Mouse (Mus musculus): ENCODE results near the gene Stxbp1. TPM values are rescaled to one million over a fixed set of nuclear protein-coding genes. Genes with fewer than 3 reads are reported as not detected.

The Stxbp1 gene
- polyA plus RNA-seq, 1 experiment: 889 TPM

DNA sequence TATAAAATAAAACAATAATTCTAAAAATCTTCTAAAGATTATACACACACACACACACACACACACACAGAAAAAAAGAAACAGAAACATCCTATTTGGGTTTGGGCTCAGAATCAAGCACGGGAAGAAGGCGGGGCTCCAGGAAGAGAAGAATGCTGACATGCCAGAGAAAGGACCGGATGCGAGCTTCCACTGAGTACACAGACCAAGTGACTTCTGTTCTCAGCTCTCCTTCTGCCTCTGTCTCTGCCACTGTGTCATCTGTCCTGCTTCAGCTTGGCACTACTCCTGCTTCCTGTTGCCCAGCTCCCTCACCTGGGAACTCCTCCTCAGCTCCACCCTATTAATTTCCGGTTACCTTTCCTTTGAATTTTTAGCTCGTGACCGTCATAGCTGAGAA is 12.5 kb downstream of the Stxbp1 start:
- peak overlapping the region; percentile 26 for H3K4me3 ChIP-seq (replicated peaks; ENCODE audit: insufficient read depth, low read depth, low read length)
- TF ChIP-seq POLR2A (IDR thresholded peaks at IDR 0.05; ENCODE audit: borderline replicate concordance, insufficient read depth, low read length): no peak
- TF ChIP-seq CTCF (IDR thresholded peaks at IDR 0.05; ENCODE audit: borderline replicate concordance, insufficient read depth, low read depth, low read length): no peak
- 5% methylated on average over 7 of the region's 7 CpGs for WGBS
- H3K27me3 ChIP-seq (ENCODE audit: control insufficient read depth, insufficient read depth, low read length): no peaks in the 10 kb centered on the region
- peaks cover 52% of the 10 kb centered on the region for H3K4me1 ChIP-seq (ENCODE audit: control insufficient read depth, insufficient read depth, low read length)
- peak overlapping the region; percentile 94 for H3K27ac ChIP-seq (ENCODE audit: insufficient read depth, low read length)
- DNase-seq: peak; percentile 57 to 61

DNA sequence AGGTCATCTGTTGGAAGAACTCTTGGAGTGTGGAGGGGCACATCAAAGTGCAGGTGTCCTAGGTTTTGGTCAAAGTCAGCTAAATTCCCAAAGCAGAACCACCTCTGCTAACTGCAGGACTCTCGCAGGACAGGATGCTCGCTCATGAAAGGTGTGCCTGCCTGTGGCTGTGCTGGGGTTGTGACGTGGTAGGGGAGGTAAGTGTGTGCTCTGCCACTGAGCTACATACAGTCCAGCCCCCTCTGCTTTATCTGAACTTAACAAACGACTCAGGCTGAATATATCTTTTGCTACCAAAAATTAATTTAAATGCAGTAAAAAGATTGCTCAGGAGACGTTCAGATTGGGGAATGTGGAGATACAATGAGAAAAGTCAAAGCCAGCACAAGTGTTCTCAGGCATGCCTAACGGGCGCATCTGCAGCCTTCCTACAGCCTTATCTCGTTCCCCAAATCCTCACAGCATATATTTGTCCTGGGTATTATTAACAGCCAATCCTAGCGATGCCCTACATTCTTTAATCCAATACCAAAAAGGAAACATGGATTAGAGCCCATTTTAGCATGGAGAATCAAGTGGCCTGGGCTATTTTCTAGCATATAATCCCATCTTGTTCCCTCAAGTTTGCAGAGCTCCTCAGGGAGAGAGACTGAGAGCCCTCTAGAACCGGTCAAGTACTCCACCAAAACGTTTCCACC is 17.9 kb downstream of the Stxbp1 start:
- Histone ChIP-seq H3K27ac (ENCODE audit: insufficient read depth, low read length) (peak overlapping the region; percentile 91), H3K4me3 (replicated peaks; ENCODE audit: insufficient read depth, low read depth, low read length) (no peak overlapping the region), H3K27me3 (ENCODE audit: control insufficient read depth, insufficient read depth, low read length) (no peaks in the 10 kb centered on the region), H3K4me1 (ENCODE audit: control insufficient read depth, insufficient read depth, low read length) (peaks cover 43% of the 10 kb centered on the region)
- WGBS: 22% methylated on average over 11 of the region's 11 CpGs
- TF ChIP-seq CTCF (IDR thresholded peaks at IDR 0.05; ENCODE audit: borderline replicate concordance, insufficient read depth, low read depth, low read length): no peak
- TF ChIP-seq POLR2A (IDR thresholded peaks at IDR 0.05; ENCODE audit: borderline replicate concordance, insufficient read depth, low read length): no peak
- no peak for DNase-seq

DNA sequence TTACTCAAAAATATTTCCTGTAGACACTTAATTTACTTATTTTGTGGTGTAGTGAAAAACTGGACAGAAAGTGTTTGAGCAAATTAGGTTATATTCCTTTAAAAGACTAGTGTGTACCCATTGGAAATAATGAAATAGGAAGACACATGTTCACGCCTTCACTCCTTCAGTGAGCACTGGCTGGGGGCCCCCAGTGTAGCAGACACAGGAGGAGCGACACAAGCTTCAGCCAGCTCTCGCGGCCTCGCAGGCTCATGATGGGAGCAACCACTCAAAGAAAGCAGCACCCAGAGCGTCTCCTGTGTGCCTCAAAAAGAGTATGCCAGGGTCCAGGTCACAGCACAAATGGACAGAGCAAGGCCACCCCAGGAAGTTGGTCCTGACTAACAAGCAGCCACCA is 21.2 kb downstream of the Stxbp1 start:
- H3K4me3 ChIP-seq (replicated peaks; ENCODE audit: insufficient read depth, low read depth, low read length): no peak overlapping the region
- TF ChIP-seq POLR2A (IDR thresholded peaks at IDR 0.05; ENCODE audit: borderline replicate concordance, insufficient read depth, low read length) (no peak), CTCF (IDR thresholded peaks at IDR 0.05; ENCODE audit: borderline replicate concordance, insufficient read depth, low read depth, low read length) (no peak)
- H3K4me1 ChIP-seq (ENCODE audit: control insufficient read depth, insufficient read depth, low read length): peaks cover 69% of the 10 kb centered on the region
- H3K27ac ChIP-seq (ENCODE audit: insufficient read depth, low read length): 0 out of 2 replicates have a peak overlapping the region, but pooled peaks have one; percentile 44
- no peaks in the 10 kb centered on the region for H3K27me3 ChIP-seq (ENCODE audit: control insufficient read depth, insufficient read depth, low read length)
- no peak for DNase-seq
- 26% methylated on average over 6 of the region's 6 CpGs for WGBS

DNA sequence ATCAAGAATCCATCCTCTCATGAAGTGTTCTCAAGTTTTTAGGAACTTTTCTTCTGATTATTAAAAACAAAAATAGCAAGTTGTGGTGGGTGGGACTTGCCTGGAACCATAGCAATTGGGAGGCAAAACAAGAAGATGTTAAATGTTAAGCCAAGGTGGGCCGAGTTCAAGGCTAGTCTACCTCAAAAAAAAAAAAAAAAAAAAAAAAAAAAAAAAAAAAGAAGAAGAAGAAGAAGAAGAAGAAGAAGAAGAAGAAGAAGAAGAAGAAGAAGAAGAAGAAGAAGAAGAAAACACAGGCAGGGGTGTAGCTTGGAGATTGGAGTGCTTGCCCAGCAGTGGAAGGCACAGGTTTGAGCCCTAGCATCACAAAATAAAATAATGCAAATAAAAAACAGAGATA is 22.3 kb downstream of the Stxbp1 start:
- Histone ChIP-seq H3K27ac (ENCODE audit: insufficient read depth, low read length) (peak overlapping the region; percentile 61; the same call in 1 of the 2 replicates), H3K4me1 (ENCODE audit: control insufficient read depth, insufficient read depth, low read length) (peaks cover 64% of the 10 kb centered on the region), H3K27me3 (ENCODE audit: control insufficient read depth, insufficient read depth, low read length) (no peaks in the 10 kb centered on the region), H3K4me3 (replicated peaks; ENCODE audit: insufficient read depth, low read depth, low read length) (no peak overlapping the region)
- DNase-seq: no peak
- 84% methylated on average over 1 of the region's 1 CpGs for WGBS
- TF ChIP-seq POLR2A (IDR thresholded peaks at IDR 0.05; ENCODE audit: borderline replicate concordance, insufficient read depth, low read length): no peak
- no peak for TF ChIP-seq CTCF (IDR thresholded peaks at IDR 0.05; ENCODE audit: borderline replicate concordance, insufficient read depth, low read depth, low read length)

DNA sequence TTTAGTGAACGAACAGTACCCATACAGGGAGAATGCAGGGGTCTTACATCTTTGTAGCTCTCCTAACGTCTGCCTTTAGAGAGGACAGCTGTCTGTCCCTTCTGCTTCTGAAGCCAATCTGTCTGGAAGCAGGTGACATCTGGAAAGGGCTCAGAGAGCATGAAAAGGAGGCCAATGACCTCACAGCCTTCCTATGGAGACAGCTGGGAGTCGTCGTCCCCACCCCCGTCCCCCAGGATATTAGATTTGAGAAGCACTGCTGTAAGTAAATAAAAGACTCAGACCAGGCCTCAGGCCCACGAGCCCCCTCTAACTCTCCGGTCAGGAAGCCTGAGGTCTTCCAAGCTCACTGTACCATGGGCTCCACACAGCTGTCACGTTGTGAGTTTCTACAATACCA is 22.9 kb downstream of the Stxbp1 start:
- TF ChIP-seq CTCF (IDR thresholded peaks at IDR 0.05; ENCODE audit: borderline replicate concordance, insufficient read depth, low read depth, low read length) (no peak), POLR2A (IDR thresholded peaks at IDR 0.05; ENCODE audit: borderline replicate concordance, insufficient read depth, low read length) (no peak)
- no peak overlapping the region for H3K4me3 ChIP-seq (replicated peaks; ENCODE audit: insufficient read depth, low read depth, low read length)
- peak overlapping the region; percentile 61 for H3K27ac ChIP-seq (ENCODE audit: insufficient read depth, low read length)
- 18% methylated on average over 8 of the region's 8 CpGs for WGBS
- H3K27me3 ChIP-seq (ENCODE audit: control insufficient read depth, insufficient read depth, low read length): no peaks in the 10 kb centered on the region
- H3K4me1 ChIP-seq (ENCODE audit: control insufficient read depth, insufficient read depth, low read length): peaks cover 61% of the 10 kb centered on the region
- no peak for DNase-seq

DNA sequence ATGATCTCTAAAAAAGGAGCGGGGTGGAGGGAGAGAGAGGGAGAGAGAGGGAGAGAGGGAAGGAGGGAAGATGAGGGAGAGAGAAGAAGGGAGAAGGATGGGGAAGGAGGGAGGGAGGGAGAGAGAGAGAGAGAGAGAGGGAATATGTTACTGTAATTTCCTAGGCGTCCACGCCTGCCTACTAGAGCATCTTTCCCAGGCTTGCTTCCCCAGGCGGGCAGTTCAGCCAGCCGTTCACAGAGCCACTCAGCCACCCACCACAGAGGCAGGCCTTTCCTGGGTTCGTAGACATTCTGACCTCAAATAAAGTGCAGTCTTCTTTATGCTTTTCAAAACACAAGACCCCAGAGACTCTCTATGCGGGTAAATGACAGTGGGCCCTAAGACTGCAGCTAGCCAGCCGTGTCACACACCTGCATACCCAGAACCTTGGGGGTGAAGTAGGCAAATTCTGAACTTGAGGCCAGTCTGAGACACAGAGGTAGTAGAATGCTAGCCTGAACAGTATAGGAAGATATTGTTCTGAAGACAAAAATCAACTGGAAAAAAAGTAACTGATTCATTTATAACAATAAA is 23.4 kb downstream of the Stxbp1 start:
- Histone ChIP-seq H3K4me3 (replicated peaks; ENCODE audit: insufficient read depth, low read depth, low read length) (no peak overlapping the region), H3K27me3 (ENCODE audit: control insufficient read depth, insufficient read depth, low read length) (no peaks in the 10 kb centered on the region), H3K27ac (ENCODE audit: insufficient read depth, low read length) (peak overlapping the region; percentile 61), H3K4me1 (ENCODE audit: control insufficient read depth, insufficient read depth, low read length) (peaks cover 61% of the 10 kb centered on the region)
- no peak for DNase-seq
- WGBS: 21% methylated on average over 8 of the region's 8 CpGs
- TF ChIP-seq CTCF (IDR thresholded peaks at IDR 0.05; ENCODE audit: borderline replicate concordance, insufficient read depth, low read depth, low read length): no peak
- TF ChIP-seq POLR2A (IDR thresholded peaks at IDR 0.05; ENCODE audit: borderline replicate concordance, insufficient read depth, low read length): no peak

DNA sequence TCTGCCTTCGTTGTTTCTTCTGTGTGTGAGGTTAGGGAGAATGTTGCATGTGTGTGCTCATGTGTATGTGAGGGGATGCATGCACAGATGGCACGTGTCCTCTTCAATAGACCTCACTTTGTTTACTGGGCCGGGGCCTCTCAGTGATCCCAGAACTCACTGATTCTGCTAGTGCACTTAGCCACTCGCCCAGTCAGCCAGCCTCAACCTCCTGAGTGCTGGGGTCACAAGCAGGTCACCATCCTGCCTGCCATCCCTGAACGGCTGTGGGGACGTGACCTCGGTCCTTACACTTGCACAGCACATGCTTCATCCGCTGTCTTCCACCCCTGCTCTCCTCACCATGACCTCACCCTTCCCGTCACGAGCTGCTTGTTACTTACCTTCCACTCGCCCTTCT is 23.9 kb downstream of the Stxbp1 start:
- Histone ChIP-seq H3K4me1 (ENCODE audit: control insufficient read depth, insufficient read depth, low read length) (peaks cover 61% of the 10 kb centered on the region), H3K27ac (ENCODE audit: insufficient read depth, low read length) (peak overlapping the region; percentile 61), H3K4me3 (replicated peaks; ENCODE audit: insufficient read depth, low read depth, low read length) (no peak overlapping the region), H3K27me3 (ENCODE audit: control insufficient read depth, insufficient read depth, low read length) (no peaks in the 10 kb centered on the region)
- DNase-seq: peak in 1 of 2 experiments; percentile 58
- WGBS: 19% methylated on average over 11 of the region's 11 CpGs
- TF ChIP-seq POLR2A (IDR thresholded peaks at IDR 0.05; ENCODE audit: borderline replicate concordance, insufficient read depth, low read length) (no peak), CTCF (IDR thresholded peaks at IDR 0.05; ENCODE audit: borderline replicate concordance, insufficient read depth, low read depth, low read length) (no peak)

DNA sequence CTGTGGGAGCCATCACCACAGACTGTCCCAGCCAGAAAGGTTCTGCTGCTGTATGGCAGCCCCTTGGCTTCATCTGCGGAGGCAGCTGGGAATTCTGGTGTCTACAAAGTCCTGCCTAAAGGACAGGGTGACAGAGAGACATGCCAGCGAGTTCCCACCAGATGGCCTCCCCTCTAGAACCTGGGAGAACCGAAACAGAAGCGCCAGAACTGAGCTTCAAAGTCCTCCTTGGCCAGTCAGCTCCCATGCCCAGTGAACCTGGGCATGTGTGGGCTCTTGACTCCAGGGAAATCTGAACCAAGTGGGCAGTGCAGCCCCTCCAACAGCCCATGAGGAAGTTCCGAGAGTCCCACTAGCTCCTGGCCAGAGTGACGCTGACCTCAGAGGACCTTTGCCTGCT is 24.4 kb downstream of the Stxbp1 start:
- TF ChIP-seq CTCF (IDR thresholded peaks at IDR 0.05; ENCODE audit: borderline replicate concordance, insufficient read depth, low read depth, low read length) (no peak; the same call in 1 of the 2 replicates), POLR2A (IDR thresholded peaks at IDR 0.05; ENCODE audit: borderline replicate concordance, insufficient read depth, low read length) (no peak)
- DNase-seq: peak; percentile 68 to 69
- peaks cover 65% of the 10 kb centered on the region for H3K4me1 ChIP-seq (ENCODE audit: control insufficient read depth, insufficient read depth, low read length)
- no peak overlapping the region for H3K4me3 ChIP-seq (replicated peaks; ENCODE audit: insufficient read depth, low read depth, low read length)
- peak overlapping the region; percentile 61 for H3K27ac ChIP-seq (ENCODE audit: insufficient read depth, low read length)
- WGBS: 16% methylated on average over 6 of the region's 6 CpGs
- H3K27me3 ChIP-seq (ENCODE audit: control insufficient read depth, insufficient read depth, low read length): no peaks in the 10 kb centered on the region

Measured in cerebellum, adult 2 months (tissue).